Mouse (Mus musculus) neural tube, embryonic 11.5 days (tissue): Measurements from ENCODE around the gene Lnpep. TPM values are rescaled to one million over a fixed set of nuclear protein-coding genes. Genes with fewer than 3 reads are reported as not detected.

Source experiments
- ATAC-seq: fragments of 200-750 bp; cut with Nextera tagmentation; 2 replicates; pipeline ENCODE4 v1.8.0; 2017; ENCODE audit warnings: moderate number of reproducible peaks, mild to moderate bottlenecking, moderate TSS enrichment, moderate library complexity; ENCODE audit not compliant: insufficient read depth, low FRiP score, low TSS enrichment
- DNase-seq: peaks from one replicate; pipeline ENCODE4 v3.0.0-alpha.2; 2015; ENCODE audit warnings: low spot score
- H3K27ac ChIP-seq: fragments of 300-500 bp; sonication (generic); 2 replicates; pipeline ENCODE4 v1.5.1; 2014; ENCODE audit warnings: low read depth, mild to moderate bottlenecking, low read length
- H3K27me3 ChIP-seq: fragments of 300-500 bp; sonication (generic); 2 replicates; pipeline ENCODE4 v1.6.1; 2014; ENCODE audit warnings: mild to moderate bottlenecking, low read length, mixed read lengths; ENCODE audit not compliant: control insufficient read depth, insufficient read depth
- H3K36me3 ChIP-seq: fragments of 300-500 bp; sonication (generic); 2 replicates; pipeline ENCODE4 v1.6.1; 2014; ENCODE audit warnings: mild to moderate bottlenecking, low read length, moderate library complexity, mixed read lengths; ENCODE audit not compliant: control insufficient read depth, insufficient read depth
- H3K4me1 ChIP-seq: fragments of 300-500 bp; sonication (generic); 2 replicates; pipeline ENCODE4 v1.6.1; 2014; ENCODE audit warnings: low read length, mixed read lengths; ENCODE audit not compliant: control insufficient read depth, insufficient read depth
- H3K4me2 ChIP-seq: fragments of 300-500 bp; sonication (generic); 2 replicates; pipeline ENCODE4 v1.6.1; 2014; ENCODE audit warnings: low read depth, mild to moderate bottlenecking, moderate library complexity
- H3K4me3 ChIP-seq: fragments of 300-500 bp; sonication (generic); 2 replicates; pipeline ENCODE4 v1.5.1; 2014; ENCODE audit warnings: low read depth, low read length
- H3K9ac ChIP-seq: fragments of 300-500 bp; sonication (generic); 2 replicates; pipeline ENCODE4 v1.6.1; 2014; ENCODE audit warnings: mild to moderate bottlenecking, low read length
- H3K9me3 ChIP-seq: fragments of 300-500 bp; sonication (generic); 2 replicates; pipeline ENCODE4 v1.6.1; 2016; ENCODE audit warnings: low read length; ENCODE audit not compliant: control insufficient read depth
- WGBS: fragments of 180-500 bp; shearing (Covaris S2); extraction: QIAGEN DNeasy Blood & Tissue Kit; methylation state at CpG from one replicate; pipeline ENCODE4 v1.1.7; 2014; 5-methylcytosine and 5-hydroxymethylcytosine counted together
- polyA plus RNA-seq: library from polyadenylated mRNA; unstranded; fragments of >200 nt; fragmentation: Nextera tagmentation; extraction: Ambion mirVana; gene quantifications from 2 replicates; pipeline ENCODE4 v1.2.1, GENCODE M21; 2014

Lnpep gene
- polyA plus RNA-seq = 4.9 and 6.8 TPM in 2 replicates

GRCm38 (mm10) chr17:17624957-17625586, at the start of gene Lnpep:
Lnpep (minus strand) TSS chr17:17625050.
- Histone ChIP-seq H3K27ac (peak within 1 kb of the TSS; percentile 97), H3K36me3 (no peaks in the 10 kb centered on the region), H3K4me1 (peaks cover 6% of the 10 kb centered on the region; the same call in 1 of the 2 replicates), H3K9me3 (no peaks in the 10 kb centered on the region), H3K4me3 (peak within 1 kb of the TSS; percentile 81), H3K9ac (peak within 1 kb of the TSS; percentile 81), H3K27me3 (no peaks in the 10 kb centered on the region), H3K4me2 (peak within 1 kb of the TSS; percentile 51)
- ATAC-seq (peak; percentile 93), DNase-seq (peak; percentile 92)
- under 1% methylated on average over 40 of the region's 44 CpGs for WGBS

GRCm38 (mm10) chr17:17655829-17656176, 31.0 kb upstream of the Lnpep start:
- H3K9ac ChIP-seq = no peak overlapping the region
- WGBS = 20% methylated on average over 2 of the region's 2 CpGs
- H3K36me3 ChIP-seq = no peaks in the 10 kb centered on the region
- ATAC-seq (no peak), DNase-seq (no peak)
- H3K27me3 ChIP-seq = no peaks in the 10 kb centered on the region
- no peaks in the 10 kb centered on the region for H3K9me3 ChIP-seq
- H3K27ac ChIP-seq = no peak overlapping the region
- H3K4me3 ChIP-seq = no peak overlapping the region
- no peaks in the 10 kb centered on the region for H3K4me1 ChIP-seq
- no peak overlapping the region for H3K4me2 ChIP-seq

DNA sequence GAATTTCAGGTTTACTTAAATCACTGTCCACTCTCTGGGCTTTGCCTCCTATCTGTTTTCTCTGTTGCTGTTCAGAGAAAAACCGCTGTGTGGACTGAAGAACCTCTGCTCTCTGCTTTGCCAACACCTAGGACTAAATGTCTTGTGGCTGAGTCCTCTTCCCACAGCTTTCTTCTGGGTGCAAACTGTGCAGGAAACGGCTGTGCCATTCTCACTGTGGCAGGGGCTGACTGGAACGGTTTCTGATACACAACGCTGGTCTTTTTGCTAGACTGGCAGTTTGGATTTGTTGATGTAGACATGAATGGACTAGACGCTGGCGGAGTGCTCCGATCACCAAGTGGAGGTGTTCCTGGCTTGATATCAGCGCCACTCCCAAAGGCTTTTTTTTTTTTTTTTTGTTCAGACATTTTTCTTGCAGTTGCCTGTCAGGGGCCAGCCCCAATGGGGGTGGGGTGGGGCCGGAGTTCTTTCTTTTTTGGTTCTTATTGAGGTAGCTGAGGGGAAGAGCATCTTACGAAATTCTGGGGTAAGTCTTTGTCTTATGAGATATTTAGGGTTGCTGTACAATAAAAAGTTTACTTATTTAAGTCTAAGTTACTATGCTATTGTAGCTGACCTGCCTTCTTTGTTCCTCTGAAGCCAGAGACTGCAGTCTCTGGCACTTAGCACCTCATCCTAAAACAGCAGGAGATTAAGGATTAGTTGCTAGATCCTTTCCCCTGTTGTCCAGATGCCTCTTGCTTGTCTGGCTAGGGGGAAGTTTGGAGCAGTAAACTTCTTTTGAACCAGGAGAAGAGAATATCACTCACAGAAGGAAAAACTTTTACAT, 30.4 kb upstream of the Lnpep start:
- Histone ChIP-seq H3K4me3 (no peak overlapping the region), H3K36me3 (no peaks in the 10 kb centered on the region), H3K4me2 (peak overlapping the region; percentile 6; the same call in 1 of the 2 replicates), H3K9ac (no peak overlapping the region; the same call in 1 of the 2 replicates), H3K27me3 (no peaks in the 10 kb centered on the region), H3K9me3 (no peaks in the 10 kb centered on the region), H3K27ac (no peak overlapping the region), H3K4me1 (no peaks in the 10 kb centered on the region)
- 12% methylated on average over 10 of the region's 10 CpGs for WGBS
- DNase-seq (no peak), ATAC-seq (no peak)

DNA sequence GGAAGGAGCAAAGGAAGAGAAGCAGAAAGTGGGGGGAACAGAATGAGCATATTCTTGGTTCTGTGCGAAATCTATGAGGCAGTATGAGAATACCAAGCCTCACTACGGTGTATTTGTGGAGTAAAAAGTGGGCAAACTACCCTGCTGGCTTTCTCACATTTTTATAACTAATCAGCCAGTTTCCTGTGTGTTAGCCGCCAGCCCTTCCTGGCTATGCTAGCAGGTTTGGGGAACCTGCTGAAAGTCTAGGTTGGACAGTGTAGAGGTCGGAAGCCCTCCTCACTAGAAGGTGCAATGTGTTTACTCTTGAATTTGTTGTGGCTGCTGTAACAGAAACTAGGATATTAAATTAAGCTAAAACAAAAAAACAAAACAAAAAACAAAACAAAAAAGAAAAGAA, 27.7 kb upstream of the Lnpep start:
- Histone ChIP-seq H3K4me3 (no peak overlapping the region), H3K9me3 (no peaks in the 10 kb centered on the region), H3K36me3 (no peaks in the 10 kb centered on the region), H3K27ac (no peak overlapping the region), H3K4me1 (no peaks in the 10 kb centered on the region), H3K9ac (no peak overlapping the region), H3K27me3 (no peaks in the 10 kb centered on the region), H3K4me2 (no peak overlapping the region)
- WGBS = 80% methylated on average over 4 of the region's 4 CpGs
- no peak for DNase-seq
- ATAC-seq = no peak

DNA sequence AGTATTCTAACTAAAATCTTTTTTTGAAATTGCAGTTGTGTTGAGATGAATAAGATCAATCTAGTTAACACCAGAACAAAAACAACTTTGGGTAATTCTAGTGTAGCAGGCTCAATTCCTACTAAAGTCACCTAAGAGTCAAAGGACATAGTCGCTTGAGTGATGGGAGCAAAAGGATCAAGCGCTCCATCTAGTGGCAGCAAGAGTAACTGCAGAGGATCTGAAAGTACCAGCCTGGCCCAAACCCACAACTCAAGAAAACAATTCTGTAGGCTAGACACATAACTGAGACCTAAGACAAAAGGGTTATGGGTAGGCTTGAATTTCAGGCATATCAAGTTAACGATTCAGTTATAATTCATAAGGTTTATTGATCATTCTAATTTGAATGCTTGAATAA, 20.9 kb upstream of the Lnpep start:
- peak; percentile 58; the same call in 1 of the 2 replicates for ATAC-seq

DNA sequence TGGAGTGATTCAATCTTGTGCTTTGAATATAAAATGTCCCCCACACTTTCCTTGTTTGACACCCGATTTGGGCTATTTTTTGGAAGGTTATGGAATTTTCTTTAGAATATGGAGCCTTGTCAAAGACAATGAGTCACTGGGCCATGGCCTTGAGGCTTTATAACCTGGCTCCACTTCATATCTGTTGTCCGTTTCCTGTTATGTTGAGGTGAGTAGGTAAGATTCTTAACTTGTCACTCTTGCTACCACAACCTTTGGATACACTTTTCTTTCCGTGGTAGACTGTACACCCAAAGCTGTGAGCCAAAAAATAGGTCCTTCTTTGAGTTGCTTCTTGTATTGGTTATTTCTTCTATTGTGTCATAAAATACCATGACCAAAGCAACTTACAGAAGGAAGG, 12.5 kb upstream of the Lnpep start:
- 82% methylated on average over 3 of the region's 3 CpGs for WGBS
- Histone ChIP-seq H3K4me1 (no peaks in the 10 kb centered on the region), H3K4me2 (no peak overlapping the region), H3K9me3 (no peaks in the 10 kb centered on the region), H3K4me3 (no peak overlapping the region), H3K27ac (no peak overlapping the region), H3K9ac (no peak overlapping the region), H3K27me3 (no peaks in the 10 kb centered on the region), H3K36me3 (no peaks in the 10 kb centered on the region)
- ATAC-seq = no peak
- no peak for DNase-seq

More for the DNA sequence above, 20.9 kb upstream of the Lnpep start:
- Histone ChIP-seq H3K4me2 (no peak overlapping the region), H3K27ac (no peak overlapping the region), H3K27me3 (no peaks in the 10 kb centered on the region), H3K4me3 (no peak overlapping the region), H3K9ac (no peak overlapping the region), H3K9me3 (no peaks in the 10 kb centered on the region), H3K36me3 (no peaks in the 10 kb centered on the region), H3K4me1 (no peaks in the 10 kb centered on the region)
- DNase-seq = peak; percentile 51
- 4% methylated on average over 3 of the region's 3 CpGs for WGBS

GRCm38 (mm10) chr17:17636147-17636546, 11.3 kb upstream of the Lnpep start:
- H3K4me2 ChIP-seq = no peak overlapping the region
- H3K27me3 ChIP-seq = no peaks in the 10 kb centered on the region
- no peaks in the 10 kb centered on the region for H3K36me3 ChIP-seq
- no peak for ATAC-seq
- 34% methylated on average over 3 of the region's 3 CpGs for WGBS
- H3K9ac ChIP-seq = no peak overlapping the region
- no peak overlapping the region for H3K27ac ChIP-seq
- no peak overlapping the region for H3K4me3 ChIP-seq
- no peak for DNase-seq
- no peaks in the 10 kb centered on the region for H3K9me3 ChIP-seq
- H3K4me1 ChIP-seq = no peaks in the 10 kb centered on the region

- no peaks in the 10 kb centered on the region for H3K4me1 ChIP-seq
- H3K9ac ChIP-seq = no peak overlapping the region
- no peak for DNase-seq
- H3K27me3 ChIP-seq = no peaks in the 10 kb centered on the region
- H3K36me3 ChIP-seq = no peaks in the 10 kb centered on the region
- H3K4me3 ChIP-seq = no peak overlapping the region
- no peaks in the 10 kb centered on the region for H3K9me3 ChIP-seq
- H3K4me2 ChIP-seq = no peak overlapping the region
- WGBS = 79% methylated on average over 2 of the region's 2 CpGs
- no peak overlapping the region for H3K27ac ChIP-seq
- no peak for ATAC-seq
Observed at GRCm38 (mm10) chr17:17634033-17634432, 9.2 kb upstream of the Lnpep start.

GRCm38 (mm10) chr17:17631985-17632384, 7.1 kb upstream of the Lnpep start:
- Histone ChIP-seq H3K4me3 (no peak overlapping the region), H3K4me1 (no peaks in the 10 kb centered on the region), H3K9ac (no peak overlapping the region), H3K27ac (no peak overlapping the region), H3K9me3 (no peaks in the 10 kb centered on the region), H3K36me3 (no peaks in the 10 kb centered on the region), H3K27me3 (no peaks in the 10 kb centered on the region), H3K4me2 (no peak overlapping the region)
- no peak for ATAC-seq
- DNase-seq = no peak
